Mouse (Mus musculus) heart, embryonic 14.5 days (tissue): ENCODE measurements around the gene Aldh3b2. TPM values are rescaled to one million over a fixed set of nuclear protein-coding genes. Genes with fewer than 3 reads are reported as not detected.
"Not testable (repeated sequence)": the region's sequence is repeated elsewhere in the genome, so short reads cannot be mapped to it uniquely, and the experiment has no call there.

Experiments
- ATAC-seq: fragments of 200-750 bp; cut with Nextera tagmentation; 2 replicates; pipeline ENCODE4 v1.8.0; 2017; ENCODE audit warnings: low read depth, moderate TSS enrichment; ENCODE audit not compliant: insufficient number of reproducible peaks, insufficient read depth, low FRiP score
- H3K27ac ChIP-seq, 2 experiments: fragments of 200-500 bp in 1 of 2; fragments of 300-500 bp in 1 of 2; sonication (generic) in 1 of 2; replicated peaks in 1 of 2; 2 replicates each; pipeline ENCODE4 v1.5.1; 2012 to 2014; ENCODE audit warnings: low read depth in 2 of 2, low read length in 2 of 2, control low read depth in 1 of 2, mild to moderate bottlenecking in 1 of 2, mixed read lengths in 1 of 2; ENCODE audit not compliant: control insufficient read depth in 1 of 2, insufficient read depth in 1 of 2
- H3K27me3 ChIP-seq: fragments of 300-500 bp; sonication (generic); 2 replicates; pipeline ENCODE4 v1.6.1; 2014; ENCODE audit warnings: mild to moderate bottlenecking, low read length, control low read depth; ENCODE audit not compliant: control insufficient read depth, insufficient read depth
- H3K36me3 ChIP-seq: fragments of 300-500 bp; sonication (generic); 2 replicates; pipeline ENCODE4 v1.6.1; 2014; ENCODE audit warnings: mild to moderate bottlenecking, control low read depth, low read length, mixed read lengths; ENCODE audit not compliant: control insufficient read depth, insufficient read depth
- H3K4me1 ChIP-seq, 2 experiments: fragments of 200-500 bp in 1 of 2; fragments of 300-500 bp in 1 of 2; sonication (generic) in 1 of 2; 2 replicates each; pipeline ENCODE4 v1.6.1; 2012 to 2014; ENCODE audit warnings: low read length in 2 of 2, control low read depth in 1 of 2, mixed read lengths in 1 of 2; ENCODE audit not compliant: control insufficient read depth in 2 of 2, insufficient read depth in 2 of 2
- H3K4me2 ChIP-seq: fragments of 300-500 bp; sonication (generic); 2 replicates; pipeline ENCODE4 v1.6.1; 2014; ENCODE audit warnings: mild to moderate bottlenecking, low read length
- H3K4me3 ChIP-seq, 2 experiments: fragments of 200-500 bp in 1 of 2; fragments of 300-500 bp in 1 of 2; sonication (generic) in 1 of 2; 2 replicates each; pipeline ENCODE4 v1.5.1; 2012 to 2014; ENCODE audit warnings: low read length in 2 of 2, mild to moderate bottlenecking in 2 of 2, control low read depth in 1 of 2, low read depth in 1 of 2, moderate library complexity in 1 of 2; ENCODE audit not compliant: control insufficient read depth in 1 of 2, insufficient read depth in 1 of 2
- H3K9ac ChIP-seq: fragments of 300-500 bp; sonication (generic); 2 replicates; pipeline ENCODE4 v1.6.1; 2014; ENCODE audit warnings: mild to moderate bottlenecking, low read length
- H3K9me3 ChIP-seq: fragments of 300-500 bp; sonication (generic); 2 replicates; pipeline ENCODE4 v1.6.1; 2016; ENCODE audit warnings: low read length, control low read depth; ENCODE audit not compliant: control insufficient read depth
- WGBS: fragments of 180-500 bp; shearing (Covaris S2); extraction: QIAGEN DNeasy Blood & Tissue Kit; methylation state at CpG from one replicate; pipeline ENCODE4 v1.1.7; 2014; 5-methylcytosine and 5-hydroxymethylcytosine counted together
- polyA plus RNA-seq: library from polyadenylated mRNA; unstranded; fragments of >200 nt; fragmentation: Nextera tagmentation; extraction: Ambion mirVana; gene quantifications from 2 replicates; pipeline ENCODE4 v1.2.1, GENCODE M21; 2014

The Aldh3b2 gene
- polyA plus RNA-seq, 1 experiment from 2014 or later: 0.18 TPM

DNA sequence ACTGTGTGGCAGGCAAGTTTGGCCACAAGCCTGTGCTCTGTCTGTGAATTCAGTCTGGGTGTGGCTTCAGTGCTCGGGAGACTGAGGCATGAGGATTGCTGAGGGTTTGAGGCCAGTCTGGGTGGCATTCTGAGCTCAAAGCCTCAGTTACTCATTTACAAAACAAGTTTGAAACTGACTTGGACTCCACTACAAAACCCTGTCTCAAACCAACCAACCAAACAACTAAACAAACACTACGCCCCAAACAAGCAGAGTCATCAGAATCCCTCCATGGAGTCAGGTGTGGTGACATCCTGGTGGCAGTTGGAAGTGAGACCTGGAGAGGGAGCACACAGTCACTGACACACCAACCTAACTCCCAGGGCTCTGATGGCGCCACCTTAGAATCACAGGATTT lies 21.8 kb upstream of the Aldh3b2 start:
- Histone ChIP-seq H3K9me3 (no peaks in the 10 kb centered on the region), H3K4me2 (no peak overlapping the region), H3K27ac (no peak overlapping the region), H3K36me3 (no peaks in the 10 kb centered on the region), H3K4me3 (no peak overlapping the region), H3K4me1 (peaks cover 6 to 11% of the 10 kb centered on the region in 2 experiments), H3K27me3 (no peaks in the 10 kb centered on the region), H3K9ac (no peak overlapping the region)
- ATAC-seq: no peak
- 78% methylated on average over 3 of the region's 3 CpGs for WGBS

GRCm38 (mm10) chr19:3951461-3951860 lies 20.7 kb upstream of the Aldh3b2 start:
- H3K36me3 ChIP-seq: no peaks in the 10 kb centered on the region
- no peak for ATAC-seq
- H3K27me3 ChIP-seq: 0 out of 2 replicates have a peak, but pooled peaks cover under 1% of the 10 kb centered on the region
- H3K4me2 ChIP-seq: no peak overlapping the region
- no peak overlapping the region for H3K4me3 ChIP-seq
- H3K9ac ChIP-seq: no peak overlapping the region
- H3K9me3 ChIP-seq: no peaks in the 10 kb centered on the region
- peaks cover 0 to 6% of the 10 kb centered on the region in 2 experiments; a peak in 2 of 4 replicates for H3K4me1 ChIP-seq
- no peak overlapping the region for H3K27ac ChIP-seq

GRCm38 (mm10) chr19:3952099-3952498 lies 20.0 kb upstream of the Aldh3b2 start:
- Histone ChIP-seq H3K27me3 (0 out of 2 replicates have a peak, but pooled peaks cover 3% of the 10 kb centered on the region), H3K4me2 (no peak overlapping the region), H3K36me3 (no peaks in the 10 kb centered on the region), H3K27ac (no peak overlapping the region), H3K4me1 (0 out of 4 replicates have a peak, but pooled peaks cover 0 to 4% of the 10 kb centered on the region in 2 experiments), H3K9ac (no peak overlapping the region), H3K9me3 (no peaks in the 10 kb centered on the region), H3K4me3 (no peak overlapping the region)
- WGBS: 26% methylated on average over 1 of the region's 1 CpGs
- ATAC-seq: no peak

GRCm38 (mm10) chr19:3955033-3955432 lies 17.1 kb upstream of the Aldh3b2 start:
- H3K4me2 ChIP-seq: no peak overlapping the region
- no peaks in the 10 kb centered on the region for H3K9me3 ChIP-seq
- 0 out of 4 replicates have a peak, but pooled peaks cover 0 to 4% of the 10 kb centered on the region in 2 experiments for H3K4me1 ChIP-seq
- H3K27ac ChIP-seq: no peak overlapping the region
- no peak for ATAC-seq
- 0 out of 2 replicates have a peak, but pooled peaks cover 3% of the 10 kb centered on the region for H3K27me3 ChIP-seq
- WGBS: 83% methylated on average over 3 of the region's 3 CpGs
- H3K9ac ChIP-seq: no peak overlapping the region
- no peak overlapping the region for H3K4me3 ChIP-seq
- no peaks in the 10 kb centered on the region for H3K36me3 ChIP-seq

DNA sequence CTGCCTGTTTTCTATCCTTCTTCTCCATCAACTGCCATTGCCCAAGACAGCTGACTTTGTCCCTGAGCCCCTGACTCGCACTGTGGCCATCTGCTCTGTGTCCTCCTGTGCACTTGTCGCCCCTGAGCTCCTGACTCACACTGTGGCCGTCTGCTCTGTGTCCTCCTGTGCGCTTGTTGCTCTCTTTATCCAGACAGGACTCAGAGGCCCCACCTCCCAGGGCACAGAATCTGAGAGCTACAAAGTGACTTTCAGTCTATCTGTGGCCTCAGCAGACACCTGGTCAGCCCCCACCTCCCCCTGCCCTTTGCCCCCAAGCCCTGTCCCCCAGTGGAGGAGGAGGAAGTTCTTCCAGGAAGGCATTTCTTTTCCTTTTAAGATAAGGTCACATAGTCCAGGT lies 16.3 kb upstream of the Aldh3b2 start:
- ATAC-seq: no peak
- H3K9me3 ChIP-seq: no peaks in the 10 kb centered on the region
- no peak overlapping the region for H3K4me3 ChIP-seq
- 0 out of 2 replicates have a peak, but pooled peaks cover 3% of the 10 kb centered on the region for H3K27me3 ChIP-seq
- H3K9ac ChIP-seq: no peak overlapping the region
- 0 out of 4 replicates have a peak, but pooled peaks cover 0 to 4% of the 10 kb centered on the region in 2 experiments for H3K4me1 ChIP-seq
- H3K36me3 ChIP-seq: no peaks in the 10 kb centered on the region
- 10% methylated on average over 4 of the region's 4 CpGs for WGBS
- no peak overlapping the region for H3K4me2 ChIP-seq
- H3K27ac ChIP-seq: no peak overlapping the region

GRCm38 (mm10) chr19:3957296-3958036 lies 14.7 kb upstream of the Aldh3b2 start:
- not testable (repeated sequence) for H3K4me3 ChIP-seq, ATAC-seq, H3K9me3 ChIP-seq, H3K9ac ChIP-seq, H3K27ac ChIP-seq, H3K27me3 ChIP-seq, H3K4me2 ChIP-seq, H3K36me3 ChIP-seq, H3K4me1 ChIP-seq
- 81% methylated on average over 5 of the region's 5 CpGs for WGBS

DNA sequence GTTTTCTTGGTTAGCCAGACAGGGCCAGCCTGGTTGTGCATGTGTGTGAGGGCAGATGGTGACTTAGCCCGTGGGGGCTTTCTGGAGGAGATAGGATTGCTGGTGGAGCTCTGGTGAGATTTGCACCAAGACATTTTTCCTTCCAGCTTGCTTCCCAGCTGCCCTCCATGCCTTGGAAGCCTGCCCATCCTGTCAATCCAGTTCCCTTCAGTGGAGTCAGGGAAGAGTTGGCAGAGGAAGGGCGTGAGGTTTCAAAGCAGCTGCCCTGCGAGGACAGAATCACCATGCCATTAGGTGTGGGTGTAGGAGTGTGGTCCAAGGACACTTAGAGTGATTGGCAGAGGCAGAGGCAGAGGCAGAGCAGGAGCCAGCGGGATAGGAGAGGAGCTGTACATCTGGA lies 13.7 kb upstream of the Aldh3b2 start, which contains the start of gene Aldh3b3:
Gene Aldh3b3 (plus strand): TSS at position 176 of the 400 bp plus-strand sequence.
- Histone ChIP-seq H3K9ac (no peak within 1 kb of the TSS), H3K4me3 (no peak within 1 kb of the TSS), H3K27ac (no peak within 1 kb of the TSS), H3K27me3 (0 out of 2 replicates have a peak, but pooled peaks cover 3% of the 10 kb centered on the region), H3K4me1 (peaks cover 0 to 6% of the 10 kb centered on the region in 2 experiments; a peak in 1 of 4 replicates), H3K4me2 (no peak within 1 kb of the TSS), H3K36me3 (no peaks in the 10 kb centered on the region), H3K9me3 (no peaks in the 10 kb centered on the region)
- ATAC-seq: no peak
- 55% methylated on average over 4 of the region's 4 CpGs for WGBS
